Mouse (Mus musculus): ENCODE measurements around the gene Ptcd2. TPM values are rescaled to one million over a fixed set of nuclear protein-coding genes. Genes with fewer than 3 reads are reported as not detected.

The Ptcd2 gene
- polyA plus RNA-seq, 1 experiment = 10.8 TPM

GRCm38 (mm10) chr13:99358921-99359320 is 14.4 kb upstream of the Ptcd2 start:
- Histone ChIP-seq H3K4me1 (ENCODE audit: control insufficient read depth, insufficient read depth, low read length) (no peaks in the 10 kb centered on the region), H3K4me3 (replicated peaks; ENCODE audit: extremely low read depth, low read depth, low read length) (no peak overlapping the region)
- DNase-seq = no peak
- 84% methylated on average over 14 of the region's 14 CpGs for WGBS
- TF ChIP-seq CTCF (IDR thresholded peaks at IDR 0.05; ENCODE audit: insufficient read depth, low read length) (no peak), POLR2A (IDR thresholded peaks at IDR 0.05; ENCODE audit: borderline replicate concordance, extremely low read depth, low read depth, low read length) (no peak)

GRCm38 (mm10) chr13:99356428-99357265 is 12.1 kb upstream of the Ptcd2 start:
- TF ChIP-seq POLR2A (IDR thresholded peaks at IDR 0.05; ENCODE audit: borderline replicate concordance, extremely low read depth, low read depth, low read length) (no peak), CTCF (IDR thresholded peaks at IDR 0.05; ENCODE audit: insufficient read depth, low read length) (no peak)
- Histone ChIP-seq H3K4me1 (ENCODE audit: control insufficient read depth, insufficient read depth, low read length) (no peaks in the 10 kb centered on the region), H3K4me3 (replicated peaks; ENCODE audit: extremely low read depth, low read depth, low read length) (no peak overlapping the region)
- DNase-seq = no peak
- 62% methylated on average over 9 of the region's 9 CpGs for WGBS

- H3K4me3 ChIP-seq (replicated peaks; ENCODE audit: extremely low read depth, low read depth, low read length) = no peak overlapping the region
- no peaks in the 10 kb centered on the region for H3K4me1 ChIP-seq (ENCODE audit: control insufficient read depth, insufficient read depth, low read length)
- 73% methylated on average over 7 of the region's 7 CpGs for WGBS
- DNase-seq = no peak
- TF ChIP-seq POLR2A (IDR thresholded peaks at IDR 0.05; ENCODE audit: borderline replicate concordance, extremely low read depth, low read depth, low read length) (no peak), CTCF (IDR thresholded peaks at IDR 0.05; ENCODE audit: insufficient read depth, low read length) (no peak)
These were observed 11.4 kb upstream of the Ptcd2 start for GRCm38 (mm10) chr13:99355861-99356260.

- 92% methylated on average over 6 of the region's 6 CpGs for WGBS
- DNase-seq = no peak
- no peak overlapping the region for H3K4me3 ChIP-seq (replicated peaks; ENCODE audit: extremely low read depth, low read depth, low read length)
- H3K4me1 ChIP-seq (ENCODE audit: control insufficient read depth, insufficient read depth, low read length) = no peaks in the 10 kb centered on the region
- TF ChIP-seq POLR2A (IDR thresholded peaks at IDR 0.05; ENCODE audit: borderline replicate concordance, extremely low read depth, low read depth, low read length) = no peak
- TF ChIP-seq CTCF (IDR thresholded peaks at IDR 0.05; ENCODE audit: insufficient read depth, low read length) = no peak
These were observed 10.6 kb upstream of the Ptcd2 start for GRCm38 (mm10) chr13:99355072-99355471.

GRCm38 (mm10) chr13:99353490-99353851 is 9.0 kb upstream of the Ptcd2 start:
- H3K4me3 ChIP-seq (replicated peaks; ENCODE audit: extremely low read depth, low read depth, low read length) = peak overlapping the region; percentile 49
- 5% methylated on average over 7 of the region's 7 CpGs for WGBS
- no peaks in the 10 kb centered on the region for H3K4me1 ChIP-seq (ENCODE audit: control insufficient read depth, insufficient read depth, low read length)
- TF ChIP-seq CTCF (IDR thresholded peaks at IDR 0.05; ENCODE audit: insufficient read depth, low read length) = no peak
- DNase-seq = no peak

GRCm38 (mm10) chr13:99352758-99353489 is 8.4 kb upstream of the Ptcd2 start:
- Histone ChIP-seq H3K4me1 (ENCODE audit: control insufficient read depth, insufficient read depth, low read length) (no peaks in the 10 kb centered on the region), H3K4me3 (replicated peaks; ENCODE audit: extremely low read depth, low read depth, low read length) (peak overlapping the region; percentile 49)
- 9% methylated on average over 28 of the region's 28 CpGs for WGBS
- TF ChIP-seq CTCF (IDR thresholded peaks at IDR 0.05; ENCODE audit: insufficient read depth, low read length) (peak; percentile 99), POLR2A (IDR thresholded peaks at IDR 0.05; ENCODE audit: borderline replicate concordance, extremely low read depth, low read depth, low read length) (peak; percentile 32; the same call in 1 of the 2 replicates)
- peak; percentile 87 for DNase-seq

GRCm38 (mm10) chr13:99351596-99351995 is 7.1 kb upstream of the Ptcd2 start:
- no peak for TF ChIP-seq CTCF (IDR thresholded peaks at IDR 0.05; ENCODE audit: insufficient read depth, low read length)
- no peak for TF ChIP-seq POLR2A (IDR thresholded peaks at IDR 0.05; ENCODE audit: borderline replicate concordance, extremely low read depth, low read depth, low read length)
- Histone ChIP-seq H3K4me1 (ENCODE audit: control insufficient read depth, insufficient read depth, low read length) (no peaks in the 10 kb centered on the region), H3K4me3 (replicated peaks; ENCODE audit: extremely low read depth, low read depth, low read length) (no peak overlapping the region)
- 85% methylated on average over 3 of the region's 3 CpGs for WGBS
- no peak for DNase-seq

GRCm38 (mm10) chr13:99351186-99351585 is 6.7 kb upstream of the Ptcd2 start:
- Histone ChIP-seq H3K4me1 (ENCODE audit: control insufficient read depth, insufficient read depth, low read length) (no peaks in the 10 kb centered on the region), H3K4me3 (replicated peaks; ENCODE audit: extremely low read depth, low read depth, low read length) (no peak overlapping the region)
- no peak for TF ChIP-seq POLR2A (IDR thresholded peaks at IDR 0.05; ENCODE audit: borderline replicate concordance, extremely low read depth, low read depth, low read length)
- WGBS = 52% methylated on average over 8 of the region's 8 CpGs
- no peak for DNase-seq

- 93% methylated on average over 6 of the region's 6 CpGs for WGBS
- H3K4me3 ChIP-seq (replicated peaks; ENCODE audit: extremely low read depth, low read depth, low read length) = no peak overlapping the region
- TF ChIP-seq POLR2A (IDR thresholded peaks at IDR 0.05; ENCODE audit: borderline replicate concordance, extremely low read depth, low read depth, low read length) (no peak), CTCF (IDR thresholded peaks at IDR 0.05; ENCODE audit: insufficient read depth, low read length) (no peak)
These were observed 5.5 kb upstream of the Ptcd2 start for GRCm38 (mm10) chr13:99350009-99350408.

More at GRCm38 (mm10) chr13:99350009-99350408, 5.5 kb upstream of the Ptcd2 start:
- no peak for DNase-seq
- no peaks in the 10 kb centered on the region for H3K4me1 ChIP-seq (ENCODE audit: control insufficient read depth, insufficient read depth, low read length)

Data from lung, adult 2 months (tissue).